Mouse (Mus musculus) heart, postnatal 0 days (tissue): ENCODE measurements at regions not wholly inside any gene's neighbourhood (a gene's known extent, or its start where the extent isn't known, plus 50 kb on each side); places are given as distances from the start of the nearest gene placed in this dataset.

Experiments
- CTCF ChIP-seq: IDR thresholded peaks from 2 replicates; pipeline ENCODE4 v1.5.1; 2016; ENCODE audit warnings: antibody characterized with exemption, control low read depth, low read depth
- EP300 ChIP-seq: IDR thresholded peaks from 2 replicates; pipeline ENCODE4 v1.6.1; 2016; ENCODE audit warnings: antibody characterized with exemption, low read depth

- TF ChIP-seq CTCF: no peak
- no peak for TF ChIP-seq EP300
Measured at GRCm38 (mm10) chr10:14234005-14234602, 268.2 kb downstream of the Hivep2 start.
